Mouse (Mus musculus): Measurements from ENCODE around the gene Tmem160. TPM values are rescaled to one million over a fixed set of nuclear protein-coding genes. Genes with fewer than 3 reads are reported as not detected.

Tmem160 gene
- polyA plus RNA-seq, 1 experiment from 2014 or later: 66.7 TPM

DNA sequence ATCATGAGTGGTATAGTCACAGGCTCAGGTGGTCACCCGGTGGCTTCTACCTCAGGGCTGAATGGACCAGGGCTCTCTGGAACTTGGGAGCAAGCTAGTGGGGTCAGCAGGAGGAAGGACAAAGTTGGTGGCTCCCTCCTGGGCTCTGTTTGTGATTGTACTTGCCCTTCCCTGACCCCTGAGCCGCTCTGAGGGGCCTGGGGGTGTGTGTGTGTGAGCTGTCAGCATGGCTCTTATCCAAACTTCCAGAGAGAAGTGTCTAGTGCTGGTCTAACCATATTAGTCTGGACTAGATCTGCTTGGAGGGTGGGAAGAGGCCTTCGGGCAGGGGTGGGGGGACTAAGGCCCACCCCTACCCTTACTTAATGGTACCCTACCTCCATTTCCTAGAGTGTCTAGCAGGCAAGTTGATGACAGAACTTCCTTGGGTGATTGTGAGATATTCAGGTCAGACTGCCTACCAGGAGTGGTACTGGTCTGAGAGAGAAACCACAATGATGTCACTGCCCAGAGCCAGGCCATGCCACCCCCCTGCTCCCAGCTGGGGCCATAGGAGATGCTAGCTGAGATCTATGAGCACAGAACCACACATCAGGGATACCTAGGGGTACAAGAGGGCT, 19.1 kb upstream of the Tmem160 start:
- ATAC-seq: no peak
- 80% methylated on average over 3 of the region's 3 CpGs for WGBS
- Histone ChIP-seq H3K4me3 (replicated peaks; ENCODE audit: low read length) (no peak overlapping the region), H3K9ac (replicated peaks; ENCODE audit: low read depth, low read length) (no peak overlapping the region), H3K27ac (ENCODE audit: low read length) (no peak overlapping the region), H3K9me3 (ENCODE audit: control insufficient read depth, low read length) (no peaks in the 10 kb centered on the region), H3K27me3 (replicated peaks; ENCODE audit: control insufficient read depth, insufficient read depth, low read length) (no peaks in the 10 kb centered on the region), H3K36me3 (ENCODE audit: control insufficient read depth, insufficient read depth) (peaks cover 46% of the 10 kb centered on the region), H3K4me1 (replicated peaks; ENCODE audit: control insufficient read depth, insufficient read depth, low read length) (no peaks in the 10 kb centered on the region), H3K4me2 (ENCODE audit: low read length) (no peak overlapping the region)

DNA sequence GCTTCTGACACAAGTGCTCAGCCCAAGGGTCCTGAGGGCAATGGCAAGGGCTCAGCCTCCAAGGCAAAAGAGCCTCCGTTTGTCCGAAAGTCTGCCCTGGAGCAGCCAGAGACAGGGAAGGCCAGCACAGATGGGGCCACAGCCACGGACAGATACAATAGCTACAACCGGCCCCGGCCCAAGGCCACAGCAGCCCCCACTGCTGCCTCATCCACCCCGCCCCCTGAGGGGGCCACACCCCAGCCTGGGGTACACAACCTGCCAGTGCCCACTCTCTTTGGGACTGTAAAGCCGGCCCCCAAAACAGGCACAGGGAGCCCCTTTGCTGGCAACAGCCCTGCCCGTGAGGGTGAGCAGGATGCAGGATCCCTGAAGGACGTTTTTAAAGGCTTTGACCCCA, 17.5 kb upstream of the Tmem160 start:
- Histone ChIP-seq H3K4me1 (replicated peaks; ENCODE audit: control insufficient read depth, insufficient read depth, low read length) (no peaks in the 10 kb centered on the region), H3K27ac (ENCODE audit: low read length) (no peak overlapping the region), H3K4me2 (ENCODE audit: low read length) (no peak overlapping the region), H3K36me3 (ENCODE audit: control insufficient read depth, insufficient read depth) (peaks cover 33% of the 10 kb centered on the region), H3K9ac (replicated peaks; ENCODE audit: low read depth, low read length) (no peak overlapping the region), H3K9me3 (ENCODE audit: control insufficient read depth, low read length) (no peaks in the 10 kb centered on the region), H3K27me3 (replicated peaks; ENCODE audit: control insufficient read depth, insufficient read depth, low read length) (no peaks in the 10 kb centered on the region), H3K4me3 (replicated peaks; ENCODE audit: low read length) (no peak overlapping the region)
- no peak for ATAC-seq
- 88% methylated on average over 9 of the region's 9 CpGs for WGBS

DNA sequence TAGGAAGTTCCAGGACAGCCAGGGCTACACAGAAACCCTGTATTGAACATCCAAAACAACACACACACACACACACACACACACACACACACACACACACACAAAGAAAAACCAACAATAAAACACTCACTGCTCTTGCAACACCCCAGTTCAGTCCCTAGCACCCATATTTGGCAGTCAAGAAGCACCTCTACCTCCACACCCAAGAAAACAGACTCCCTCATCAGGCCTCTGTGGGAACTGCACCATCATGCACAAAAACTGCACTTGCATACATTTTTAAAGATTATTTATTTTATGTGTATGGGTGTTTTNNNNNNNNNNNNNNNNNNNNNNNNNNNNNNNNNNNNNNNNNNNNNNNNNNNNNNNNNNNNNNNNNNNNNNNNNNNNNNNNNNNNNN, 11.3 kb upstream of the Tmem160 start:
- Histone ChIP-seq H3K4me1 (replicated peaks; ENCODE audit: control insufficient read depth, insufficient read depth, low read length) (no peaks in the 10 kb centered on the region), H3K36me3 (ENCODE audit: control insufficient read depth, insufficient read depth) (peaks cover 3% of the 10 kb centered on the region; the same call in 1 of the 2 replicates), H3K27ac (ENCODE audit: low read length) (no peak overlapping the region), H3K4me2 (ENCODE audit: low read length) (no peak overlapping the region), H3K9ac (replicated peaks; ENCODE audit: low read depth, low read length) (no peak overlapping the region), H3K4me3 (replicated peaks; ENCODE audit: low read length) (no peak overlapping the region), H3K9me3 (ENCODE audit: control insufficient read depth, low read length) (no peaks in the 10 kb centered on the region), H3K27me3 (replicated peaks; ENCODE audit: control insufficient read depth, insufficient read depth, low read length) (no peaks in the 10 kb centered on the region)
- ATAC-seq: no peak

- Histone ChIP-seq H3K4me2 (ENCODE audit: low read length) (no peak overlapping the region), H3K9ac (replicated peaks; ENCODE audit: low read depth, low read length) (no peak overlapping the region), H3K9me3 (ENCODE audit: control insufficient read depth, low read length) (no peaks in the 10 kb centered on the region), H3K27me3 (replicated peaks; ENCODE audit: control insufficient read depth, insufficient read depth, low read length) (no peaks in the 10 kb centered on the region), H3K36me3 (ENCODE audit: control insufficient read depth, insufficient read depth) (peaks cover 4% of the 10 kb centered on the region), H3K4me1 (replicated peaks; ENCODE audit: control insufficient read depth, insufficient read depth, low read length) (peaks cover 7% of the 10 kb centered on the region; the same call in 1 of the 2 replicates), H3K4me3 (replicated peaks; ENCODE audit: low read length) (no peak overlapping the region), H3K27ac (ENCODE audit: low read length) (no peak overlapping the region)
- 85% methylated on average over 6 of the region's 6 CpGs for WGBS
- no peak for ATAC-seq
Measured at GRCm38 (mm10) chr7:16451656-16452055, 923 bp upstream of the Tmem160 start.

DNA sequence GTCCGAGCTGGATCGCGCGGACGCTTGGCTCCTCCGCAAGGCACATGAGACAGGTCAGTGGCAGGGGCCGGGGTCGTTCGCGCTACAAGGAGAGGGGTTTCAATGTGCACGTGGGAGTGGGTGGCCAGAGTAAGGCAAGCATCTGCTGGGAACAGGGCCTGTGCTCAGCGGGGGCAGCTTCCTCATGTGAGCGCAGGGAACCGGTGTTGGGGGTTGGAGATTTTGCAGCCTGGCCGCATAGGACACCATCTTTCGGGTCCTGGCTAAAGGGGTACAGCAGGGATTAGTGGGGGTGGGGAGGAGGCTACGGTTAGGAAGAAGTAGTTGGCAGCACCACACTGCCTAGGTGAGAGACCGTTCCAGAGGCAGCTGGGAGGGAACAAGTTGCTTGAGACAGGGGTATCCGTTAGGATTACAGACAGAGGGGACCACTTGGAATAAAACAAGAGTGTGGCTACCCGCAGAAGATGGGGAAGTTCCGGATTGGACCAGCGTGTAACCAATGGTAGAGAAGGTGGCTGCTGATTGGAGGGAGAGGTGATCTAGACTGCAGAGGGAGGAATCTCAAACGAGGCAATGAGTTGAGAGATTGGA, 636 bp downstream of the Tmem160 start:
- WGBS: under 1% methylated on average over 23 of the region's 23 CpGs
- peak overlapping the region; percentile 91 for H3K4me2 ChIP-seq (ENCODE audit: low read length)

DNA sequence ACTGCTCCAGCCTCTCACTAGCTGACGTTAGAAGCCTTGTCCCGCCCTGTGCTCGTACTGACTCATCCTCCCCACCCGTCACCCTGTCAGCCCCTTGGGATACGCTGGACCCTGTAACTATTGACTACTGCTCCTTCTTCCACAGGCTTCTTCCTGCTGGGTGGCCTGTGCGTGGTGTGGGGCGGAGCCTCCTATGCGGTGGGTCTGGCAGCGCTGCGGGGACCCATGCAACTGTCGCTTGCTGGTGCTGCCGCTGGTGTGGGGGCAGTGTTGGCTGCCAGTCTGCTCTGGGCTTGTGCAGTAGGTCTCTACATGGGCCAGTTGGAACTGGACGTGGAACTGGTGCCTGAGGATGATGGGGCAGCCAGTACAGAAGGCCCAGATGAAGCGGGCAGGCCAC, 2.4 kb downstream of the Tmem160 start:
- no peak overlapping the region for H3K4me3 ChIP-seq (replicated peaks; ENCODE audit: low read length)
- WGBS: 94% methylated on average over 14 of the region's 14 CpGs
- ATAC-seq: no peak

More for the DNA sequence above, 636 bp downstream of the Tmem160 start:
- peaks cover 7% of the 10 kb centered on the region; the same call in 1 of the 2 replicates for H3K4me1 ChIP-seq (replicated peaks; ENCODE audit: control insufficient read depth, insufficient read depth, low read length)
- H3K9ac ChIP-seq (replicated peaks; ENCODE audit: low read depth, low read length): peak overlapping the region; percentile 75
- no peaks in the 10 kb centered on the region for H3K9me3 ChIP-seq (ENCODE audit: control insufficient read depth, low read length)
- H3K4me3 ChIP-seq (replicated peaks; ENCODE audit: low read length): peak overlapping the region; percentile 80
- H3K27me3 ChIP-seq (replicated peaks; ENCODE audit: control insufficient read depth, insufficient read depth, low read length): no peaks in the 10 kb centered on the region
- H3K27ac ChIP-seq (ENCODE audit: low read length): peak overlapping the region; percentile 77
- peak; percentile 71 for ATAC-seq
- peaks cover 4% of the 10 kb centered on the region for H3K36me3 ChIP-seq (ENCODE audit: control insufficient read depth, insufficient read depth)

DNA sequence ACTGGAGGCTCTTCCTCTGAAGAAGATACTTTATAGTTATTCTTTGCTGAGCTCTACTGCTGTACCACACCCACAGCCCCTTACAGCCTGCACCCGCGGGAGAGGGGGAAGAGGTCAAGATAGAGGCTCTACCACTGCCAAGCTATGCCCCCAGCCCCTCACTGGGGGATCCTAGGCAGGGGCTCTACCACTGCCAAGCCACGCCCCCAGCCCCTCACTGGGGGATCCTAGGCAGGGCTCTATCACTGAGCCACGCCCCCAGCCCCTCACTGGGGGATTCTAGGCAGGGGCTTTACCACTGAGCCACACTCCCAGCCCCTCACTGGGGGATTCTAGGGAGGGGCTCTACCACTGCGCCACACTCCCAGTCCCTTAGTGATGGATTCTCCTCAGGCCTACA, 3.7 kb downstream of the Tmem160 start:
- no peak overlapping the region for H3K4me3 ChIP-seq (replicated peaks; ENCODE audit: low read length)
- ATAC-seq: no peak
- H3K27me3 ChIP-seq (replicated peaks; ENCODE audit: control insufficient read depth, insufficient read depth, low read length): no peaks in the 10 kb centered on the region
- peaks cover 4% of the 10 kb centered on the region for H3K36me3 ChIP-seq (ENCODE audit: control insufficient read depth, insufficient read depth)
- peaks cover 7% of the 10 kb centered on the region; the same call in 1 of the 2 replicates for H3K4me1 ChIP-seq (replicated peaks; ENCODE audit: control insufficient read depth, insufficient read depth, low read length)
- WGBS: 85% methylated on average over 5 of the region's 5 CpGs
- no peak overlapping the region for H3K4me2 ChIP-seq (ENCODE audit: low read length)
- no peaks in the 10 kb centered on the region for H3K9me3 ChIP-seq (ENCODE audit: control insufficient read depth, low read length)
- H3K9ac ChIP-seq (replicated peaks; ENCODE audit: low read depth, low read length): no peak overlapping the region
- no peak overlapping the region for H3K27ac ChIP-seq (ENCODE audit: low read length)

More for the DNA sequence above, 2.4 kb downstream of the Tmem160 start:
- no peak overlapping the region for H3K9ac ChIP-seq (replicated peaks; ENCODE audit: low read depth, low read length)
- no peak overlapping the region for H3K4me2 ChIP-seq (ENCODE audit: low read length)
- H3K27me3 ChIP-seq (replicated peaks; ENCODE audit: control insufficient read depth, insufficient read depth, low read length): no peaks in the 10 kb centered on the region
- peaks cover 4% of the 10 kb centered on the region for H3K36me3 ChIP-seq (ENCODE audit: control insufficient read depth, insufficient read depth)
- H3K27ac ChIP-seq (ENCODE audit: low read length): no peak overlapping the region
- H3K4me1 ChIP-seq (replicated peaks; ENCODE audit: control insufficient read depth, insufficient read depth, low read length): peaks cover 7% of the 10 kb centered on the region; the same call in 1 of the 2 replicates
- no peaks in the 10 kb centered on the region for H3K9me3 ChIP-seq (ENCODE audit: control insufficient read depth, low read length)

DNA sequence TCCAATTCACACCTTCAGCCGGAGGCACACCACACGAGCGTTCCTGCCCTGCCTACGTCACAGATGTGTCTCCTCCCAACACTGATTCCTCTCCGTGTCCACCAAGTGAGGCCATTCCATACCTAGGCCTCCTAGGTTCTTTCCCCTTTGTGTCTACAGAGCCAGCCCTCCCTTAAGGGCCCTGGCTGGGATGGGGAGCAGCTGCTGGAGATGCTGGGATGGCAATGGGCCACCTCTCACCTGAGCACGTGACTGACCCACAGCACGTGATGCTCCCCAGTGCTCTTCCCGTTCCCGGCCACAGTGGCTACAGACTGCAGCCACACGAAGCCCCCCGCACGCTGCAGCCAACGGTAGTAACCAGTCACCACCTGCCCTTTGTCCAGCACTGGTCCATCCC, 8.0 kb downstream of the Tmem160 start:
- Histone ChIP-seq H3K27me3 (replicated peaks; ENCODE audit: control insufficient read depth, insufficient read depth, low read length) (peaks cover 2% of the 10 kb centered on the region), H3K27ac (ENCODE audit: low read length) (no peak overlapping the region), H3K36me3 (ENCODE audit: control insufficient read depth, insufficient read depth) (peaks cover 4% of the 10 kb centered on the region), H3K4me3 (replicated peaks; ENCODE audit: low read length) (no peak overlapping the region), H3K9me3 (ENCODE audit: control insufficient read depth, low read length) (no peaks in the 10 kb centered on the region), H3K4me2 (ENCODE audit: low read length) (no peak overlapping the region), H3K9ac (replicated peaks; ENCODE audit: low read depth, low read length) (no peak overlapping the region), H3K4me1 (replicated peaks; ENCODE audit: control insufficient read depth, insufficient read depth, low read length) (no peaks in the 10 kb centered on the region)
- ATAC-seq: no peak
- 61% methylated on average over 13 of the region's 13 CpGs for WGBS

DNA sequence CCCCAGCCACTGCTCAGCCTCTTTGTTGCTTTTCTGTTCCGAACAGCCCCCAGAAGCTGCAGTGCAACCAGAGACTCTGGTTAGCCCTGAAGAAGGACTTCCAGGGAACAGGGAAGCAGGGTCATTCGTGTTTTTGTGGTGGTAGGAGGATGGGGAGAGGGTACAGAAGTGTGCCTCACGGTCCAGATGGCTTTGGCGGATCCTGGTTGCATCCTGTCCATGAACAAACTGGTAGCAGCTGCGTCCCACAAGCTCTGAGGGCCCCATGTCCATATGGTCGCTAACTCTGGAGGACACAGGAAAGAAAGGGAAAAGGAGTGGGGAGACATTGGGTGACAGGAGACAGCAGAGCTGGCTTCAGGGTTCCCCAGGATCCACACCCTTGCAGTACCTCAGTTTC, 8.6 kb downstream of the Tmem160 start:
- peaks cover 2% of the 10 kb centered on the region; the same call in 1 of the 2 replicates for H3K36me3 ChIP-seq (ENCODE audit: control insufficient read depth, insufficient read depth)
- no peak overlapping the region for H3K4me3 ChIP-seq (replicated peaks; ENCODE audit: low read length)
- no peak overlapping the region for H3K4me2 ChIP-seq (ENCODE audit: low read length)
- H3K4me1 ChIP-seq (replicated peaks; ENCODE audit: control insufficient read depth, insufficient read depth, low read length): no peaks in the 10 kb centered on the region
- WGBS: 60% methylated on average over 6 of the region's 6 CpGs
- H3K27ac ChIP-seq (ENCODE audit: low read length): no peak overlapping the region
- no peaks in the 10 kb centered on the region for H3K9me3 ChIP-seq (ENCODE audit: control insufficient read depth, low read length)
- no peak for ATAC-seq
- no peak overlapping the region for H3K9ac ChIP-seq (replicated peaks; ENCODE audit: low read depth, low read length)
- H3K27me3 ChIP-seq (replicated peaks; ENCODE audit: control insufficient read depth, insufficient read depth, low read length): peaks cover 2% of the 10 kb centered on the region

Data from forebrain, embryonic 16.5 days (tissue).